Mouse (Mus musculus) mouse trophoblast stem cell (cell line): Measurements from ENCODE around the gene Olfr609.
"Not testable (repeated sequence)": the region's sequence is repeated elsewhere in the genome, so short reads cannot be mapped to it uniquely, and the experiment has no call there.

Experiments used
- in situ Hi-C, 2 experiments: fragments of 300-500 bp; cut with MseI, MboI; formaldehyde crosslinking; loops; 2 replicates in 1 of 2; 3 replicates in 1 of 2; pipeline ENCODE4 v1.15.1; 2025

The Olfr609 gene

GRCm38 (mm10) chr7:103497962-103498361 is at the start of gene Olfr609:
Gene Olfr609 (minus strand): TSS chr7:103498062.
- in situ Hi-C loops: no loop called here

GRCm38 (mm10) chr7:103542617-103543016 is 44.8 kb upstream of the Olfr609 start, which contains the start of gene Olfr612:
Gene Olfr612 (minus strand): TSS chr7:103542717.
- in situ Hi-C loops: not testable (repeated sequence)

GRCm38 (mm10) chr7:103520746-103521145 is 22.9 kb upstream of the Olfr609 start, which contains the start of gene Olfr611:
Gene Olfr611 (minus strand): TSS chr7:103520846.
- in situ Hi-C loops: not testable (repeated sequence)

- in situ Hi-C loops: no loop called here
Measured at GRCm38 (mm10) chr7:103512022-103512421, 14.2 kb upstream of the Olfr609 start, which contains the start of gene Olfr610. Gene Olfr610 (minus strand): TSS chr7:103512122.

- in situ Hi-C loops: not testable (repeated sequence)
Measured at GRCm38 (mm10) chr7:103477106-103477505, 20.8 kb downstream of the Olfr609 start.

GRCm38 (mm10) chr7:103469577-103469976 is 28.3 kb downstream of the Olfr609 start, which contains the start of gene Olfr608:
Gene Olfr608 (plus strand): TSS chr7:103469877.
- in situ Hi-C loops: no loop called here

GRCm38 (mm10) chr7:103460590-103460989 is 37.3 kb downstream of the Olfr609 start:
- in situ Hi-C loops: no loop called here

GRCm38 (mm10) chr7:103448746-103449145 is 49.1 kb downstream of the Olfr609 start, which contains the start of gene Olfr606:
Gene Olfr606 (plus strand): TSS chr7:103449046.
- in situ Hi-C loops: no loop called here

GRCm38 (mm10) chr7:103445339-103445738 is 52.5 kb downstream of the Olfr609 start, which contains the start of gene Olfr605:
Gene Olfr605 (minus strand): TSS chr7:103445439.
- in situ Hi-C loops: no loop called here
